Mouse (Mus musculus) heart, postnatal 36 days (tissue): Measurements from ENCODE around the gene Tmem92. TPM values are rescaled to one million over a fixed set of nuclear protein-coding genes. Genes with fewer than 3 reads are reported as not detected.
A peak's percentile ranks its signal among the peaks of the same experiment; 100 is the strongest.
"Not testable (repeated sequence)": the region's sequence is repeated elsewhere in the genome, so short reads cannot be mapped to it uniquely, and the experiment has no call there.

Source experiments
- DNase-seq, 2 experiments: peaks; one replicate each; pipeline ENCODE4 v3.0.0; 2021 to 2022
- intact Hi-C: fragments of 180-260 bp; cut with DNase I; formaldehyde crosslinking; loops from one replicate; pipeline ENCODE4 v1.15.1; 2025
- total RNA-seq, 2 experiments: library from RNA; stranded (reverse); gene quantifications; 2 replicates each; pipeline ENCODE4 v1.2.3; 2021

Gene Tmem92
- not detected for total RNA-seq

DNA sequence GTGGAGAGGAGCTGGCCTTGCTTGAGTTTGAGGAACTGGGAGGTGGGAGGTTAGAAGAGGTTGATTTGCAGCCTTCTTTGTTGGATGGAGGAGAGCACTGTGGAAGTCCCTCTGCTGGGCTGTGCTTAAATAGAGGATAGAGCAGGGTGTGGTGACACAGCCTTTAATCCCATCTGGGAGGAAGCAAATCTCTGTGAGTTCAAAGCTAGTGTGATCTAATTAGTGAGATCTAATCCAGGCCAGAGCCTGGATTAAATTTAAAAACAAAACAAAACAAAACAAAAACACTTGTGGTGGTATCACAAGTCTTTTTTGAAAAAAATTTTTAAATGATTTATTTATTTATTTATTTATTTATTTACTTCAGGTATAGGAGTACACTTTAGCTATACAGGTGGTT lies at the start of gene Tmem92:
Tmem92 (minus strand) TSS at position 101 of the 400 bp plus-strand sequence.
- no peak for DNase-seq

DNA sequence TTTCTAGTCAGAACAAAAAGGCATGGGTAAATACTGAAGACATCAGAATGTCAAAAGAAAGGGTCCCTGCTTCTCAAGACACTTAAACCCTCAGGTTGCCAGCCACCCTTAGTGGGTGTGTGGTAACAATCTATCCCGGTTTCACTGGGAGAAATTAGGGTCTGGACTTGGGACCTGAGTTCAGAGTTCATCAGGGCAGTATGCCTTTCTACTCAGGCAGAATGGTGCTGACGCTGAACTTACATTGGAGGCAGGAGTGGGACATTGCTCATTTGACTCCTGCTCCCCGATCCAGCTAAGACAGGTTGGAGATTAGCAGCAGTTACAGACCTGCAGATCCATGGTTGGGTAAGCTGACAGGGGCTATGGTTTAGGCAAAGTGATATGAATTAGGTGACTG lies 46.5 kb upstream of the Tmem92 start:
- no peak for DNase-seq
- intact Hi-C loops = no loop called here

More for the DNA sequence above, at the start of gene Tmem92:
- intact Hi-C loops = no loop called here

DNA sequence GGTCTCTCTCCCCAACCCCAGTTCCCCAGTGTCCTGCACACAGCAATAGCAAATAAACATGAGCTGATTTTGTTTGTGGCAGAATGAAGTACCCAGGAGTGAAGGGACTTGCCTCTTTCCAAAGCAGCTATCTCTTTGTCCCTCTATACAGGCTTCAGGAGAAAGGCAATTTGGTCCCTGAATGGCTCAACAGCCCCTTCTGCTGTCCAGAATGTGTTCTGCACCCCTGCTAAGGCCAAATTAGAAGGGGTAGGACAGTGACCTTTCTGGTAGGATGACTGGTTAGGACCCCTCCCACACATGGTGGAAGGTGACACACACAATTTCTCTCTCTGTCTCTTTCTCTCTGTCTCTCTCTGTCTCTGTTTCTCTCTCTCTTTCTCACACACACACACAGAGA lies 36.9 kb upstream of the Tmem92 start:
- DNase-seq, intact Hi-C loops: not testable (repeated sequence)

DNA sequence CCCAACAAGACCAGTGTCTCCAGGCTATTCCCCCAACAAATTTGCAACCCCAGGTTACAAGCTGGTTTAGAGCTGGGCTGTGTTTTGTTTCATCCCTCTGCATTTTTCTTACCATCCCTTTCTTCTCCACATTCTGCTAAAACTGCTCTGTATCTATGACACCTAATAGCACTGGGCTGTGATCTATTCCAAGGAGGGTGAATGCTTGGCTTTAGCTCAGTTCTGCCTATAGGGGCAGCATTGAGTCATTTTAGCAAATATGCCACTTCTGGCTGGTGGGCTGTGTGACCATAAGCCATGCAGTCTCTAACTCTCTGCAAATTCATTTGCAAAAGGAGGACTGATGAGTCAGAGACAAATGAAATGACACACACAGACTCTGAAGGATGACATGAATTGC lies 36.4 kb upstream of the Tmem92 start:
- intact Hi-C loops, DNase-seq: not testable (repeated sequence)

DNA sequence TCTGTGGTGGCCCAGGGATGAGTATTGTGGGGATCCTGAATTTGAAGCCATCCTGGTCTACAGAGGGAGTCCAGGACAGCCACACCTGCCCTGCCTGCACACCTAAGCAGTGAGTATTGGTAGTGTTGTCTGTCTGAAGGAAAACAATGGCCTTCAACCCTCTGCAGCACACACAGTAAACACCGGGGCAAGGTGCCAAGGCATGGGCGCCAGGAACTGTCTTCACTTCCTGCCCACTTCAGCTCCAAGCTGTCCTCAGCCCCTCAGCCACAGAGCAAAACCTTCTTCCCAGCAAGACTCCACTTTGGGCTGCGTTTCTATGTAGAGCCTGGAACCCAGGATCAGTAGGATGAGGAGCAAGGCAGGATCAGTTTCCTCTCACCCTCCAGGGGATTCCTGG lies 29.0 kb upstream of the Tmem92 start:
- DNase-seq = peak; percentile 5
- intact Hi-C loops = not testable (repeated sequence)

DNA sequence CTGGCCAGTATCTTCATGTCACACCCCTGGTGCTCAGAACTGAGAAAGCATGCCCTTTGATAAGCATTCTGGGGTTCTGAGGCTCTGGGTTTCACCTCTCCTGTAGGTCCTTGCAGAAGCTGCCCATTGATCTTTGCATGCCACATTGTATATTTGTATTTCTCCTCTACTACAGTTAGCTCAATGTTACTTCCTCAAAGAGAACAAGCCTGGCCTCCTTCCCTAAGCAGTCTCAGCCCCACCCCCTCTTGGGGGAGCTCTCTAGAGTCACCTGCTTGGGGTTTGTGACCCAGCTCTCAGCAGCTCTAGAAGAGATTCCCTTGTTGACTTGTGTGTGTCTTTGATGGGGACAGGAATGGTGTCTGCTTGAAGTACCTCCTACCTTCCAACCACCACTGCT lies 9.2 kb upstream of the Tmem92 start:
- no peak for DNase-seq
- intact Hi-C loops = no loop called here

DNA sequence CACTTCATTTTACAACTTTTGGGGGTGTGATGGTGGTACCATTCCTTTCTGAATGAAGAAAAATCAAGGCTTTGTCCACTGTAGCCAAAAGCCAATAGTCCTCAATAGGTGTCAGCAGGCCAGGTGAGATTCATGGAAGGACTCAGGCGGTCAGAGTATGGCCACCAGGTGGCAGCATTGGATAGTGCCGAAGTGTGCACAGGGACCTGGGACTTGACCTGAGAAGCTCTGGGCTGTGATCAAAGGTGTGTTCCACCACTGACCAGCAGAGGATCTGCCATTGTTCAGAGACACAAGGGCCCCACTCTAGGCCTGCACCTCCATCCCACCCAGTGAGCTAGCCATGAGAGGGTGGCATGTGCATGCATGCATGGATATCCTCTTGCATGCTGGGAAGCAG lies 2.7 kb upstream of the Tmem92 start:
- intact Hi-C loops = loop anchor here (1.0 kb wide), 1 partner anchor 152 kb away; no protein-coding TSS in a partner anchor
- DNase-seq = peak; percentile 56 to 65

DNA sequence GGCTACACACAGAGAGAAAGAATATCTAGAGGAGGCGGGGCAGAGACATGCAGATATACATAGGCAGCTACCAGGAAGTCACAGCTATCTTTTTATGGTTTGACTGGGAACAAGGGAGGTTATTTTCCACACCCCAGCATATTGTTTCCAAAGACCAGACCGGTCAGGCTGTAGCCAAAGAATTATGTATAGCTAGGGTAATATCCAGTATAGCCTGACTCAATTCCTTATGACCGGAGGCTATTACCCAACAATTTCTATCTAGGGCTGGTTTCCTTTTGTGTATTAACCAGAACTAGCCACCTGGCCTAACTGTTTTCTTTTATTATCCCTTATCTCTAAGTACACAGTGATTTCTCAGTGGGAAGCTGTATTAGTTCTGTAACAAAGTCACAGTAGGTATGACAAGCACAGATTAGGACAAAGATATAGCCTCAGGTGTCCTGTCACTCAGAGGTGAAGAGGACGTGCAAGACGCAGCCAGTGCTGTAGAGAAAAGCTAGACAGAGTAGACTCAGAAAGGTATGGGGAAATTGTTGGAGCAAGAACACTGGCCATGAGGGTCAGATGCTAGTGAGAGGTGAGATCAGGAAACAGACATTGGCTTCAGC lies 7.5 kb downstream of the Tmem92 start:
- intact Hi-C loops = no loop called here
- no peak for DNase-seq

DNA sequence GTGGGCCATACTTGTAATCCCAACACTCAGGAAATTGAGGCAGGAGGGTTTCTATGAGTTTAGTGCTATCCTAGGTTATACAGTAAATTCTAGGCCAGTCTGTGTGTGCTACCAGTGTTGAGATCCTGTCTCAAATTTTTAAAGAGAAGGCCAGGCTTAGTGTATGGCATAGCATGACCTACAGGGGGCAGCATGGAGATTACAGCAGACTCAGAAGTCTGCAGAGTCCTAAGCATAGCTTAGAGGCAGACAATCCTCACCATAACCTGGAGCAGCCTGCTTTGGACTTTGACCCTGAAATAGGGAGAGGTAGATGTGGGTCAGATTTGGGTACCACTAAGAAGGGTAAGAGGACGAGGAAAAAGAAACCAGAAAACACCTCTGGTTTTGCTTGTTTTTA lies 8.7 kb downstream of the Tmem92 start:
- DNase-seq = no peak

DNA sequence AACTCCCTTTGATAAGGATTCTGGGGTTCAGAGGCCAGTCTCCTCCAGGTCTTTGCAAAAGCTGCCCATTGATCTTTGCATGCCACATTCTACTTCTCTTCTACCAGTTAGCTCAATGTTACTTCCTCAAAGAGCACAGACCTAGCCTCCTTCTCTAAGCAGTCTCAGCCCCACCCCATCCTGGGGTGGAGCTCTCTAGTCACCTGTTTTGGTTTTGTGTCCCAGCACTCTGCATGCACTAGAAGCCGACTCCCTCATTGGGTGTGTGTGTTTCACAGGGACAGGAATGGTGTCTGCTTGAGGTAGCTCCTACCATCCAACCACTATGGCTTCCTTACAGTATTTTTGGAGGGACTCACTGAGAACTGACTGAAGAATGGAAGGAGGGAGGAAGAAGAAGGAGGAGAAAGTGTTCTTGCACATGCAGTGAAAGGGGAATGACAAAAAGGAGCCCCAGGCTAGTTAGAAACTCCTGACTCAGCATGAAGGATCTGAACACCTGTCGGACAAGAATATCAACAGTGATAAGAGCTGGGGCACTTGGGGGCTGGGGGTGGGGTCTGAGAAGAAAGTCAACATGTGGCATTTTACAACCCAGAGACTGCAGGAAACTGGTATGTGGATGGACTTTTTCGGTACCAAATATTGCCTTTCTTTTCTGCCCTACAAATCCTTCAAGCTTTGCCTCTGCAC lies 10.0 kb downstream of the Tmem92 start:
- DNase-seq = no peak
- intact Hi-C loops = no loop called here

More for the DNA sequence above, 8.7 kb downstream of the Tmem92 start:
- intact Hi-C loops = no loop called here

DNA sequence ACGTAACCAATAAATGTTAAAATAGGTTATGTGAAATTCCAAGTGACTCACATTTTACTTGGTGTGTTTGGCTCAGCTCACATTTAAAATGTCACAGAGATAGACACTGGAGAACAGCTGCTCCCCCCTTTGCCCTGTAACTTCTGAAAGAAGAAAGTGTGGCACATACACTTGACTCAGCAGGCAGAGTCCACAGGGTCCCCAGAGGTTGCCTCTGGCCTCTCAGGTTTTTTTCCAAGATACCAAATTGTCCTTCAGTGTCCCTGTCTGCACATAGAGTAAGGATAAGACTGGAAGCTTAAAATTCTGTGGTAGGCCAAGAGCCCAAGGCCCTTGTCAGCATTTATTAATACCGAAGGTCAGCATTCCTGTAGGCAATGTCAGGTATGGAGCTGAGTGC lies 15.3 kb downstream of the Tmem92 start:
- no peak for DNase-seq
- intact Hi-C loops = no loop called here

DNA sequence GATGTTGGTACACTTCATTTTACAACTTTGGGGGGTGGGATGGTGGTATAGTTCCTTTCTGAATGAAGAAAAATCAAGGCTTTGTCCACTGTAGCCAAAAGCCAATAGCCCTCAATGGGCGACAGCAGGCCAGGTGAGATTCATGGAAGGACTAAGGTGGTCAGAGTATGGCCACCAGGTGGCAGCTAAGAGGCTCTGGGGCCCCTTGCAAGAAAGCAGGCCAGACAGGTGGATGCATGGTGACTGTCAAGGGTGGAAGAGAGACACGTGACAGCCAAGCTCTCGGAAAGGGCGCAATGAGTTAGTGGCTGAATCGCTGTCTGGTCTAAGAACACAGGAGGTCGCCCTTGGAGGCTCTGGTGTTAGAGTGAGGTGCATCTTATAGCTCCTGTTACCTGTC lies 19.7 kb downstream of the Tmem92 start:
- intact Hi-C loops = no loop called here
- no peak for DNase-seq

DNA sequence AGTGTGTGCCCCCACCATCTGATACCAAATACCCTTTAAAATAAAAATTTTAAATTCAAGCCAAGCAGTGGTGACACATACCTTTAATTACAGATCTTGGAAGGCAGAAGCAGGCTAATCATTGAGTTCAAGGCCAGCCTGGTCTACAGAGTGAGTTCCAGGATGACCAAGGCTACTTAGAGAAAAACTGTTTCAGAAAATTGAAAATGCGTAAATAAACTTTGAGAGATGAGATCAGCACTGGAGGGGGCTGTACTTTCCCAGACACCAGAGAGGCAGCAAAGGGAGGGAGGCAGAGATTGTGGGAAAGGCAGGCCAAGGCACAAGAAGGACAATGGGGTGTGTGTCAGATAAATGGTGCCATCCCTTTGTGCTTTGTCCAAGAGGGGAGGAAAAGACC lies 20.2 kb downstream of the Tmem92 start:
- intact Hi-C loops = no loop called here
- DNase-seq = no peak

DNA sequence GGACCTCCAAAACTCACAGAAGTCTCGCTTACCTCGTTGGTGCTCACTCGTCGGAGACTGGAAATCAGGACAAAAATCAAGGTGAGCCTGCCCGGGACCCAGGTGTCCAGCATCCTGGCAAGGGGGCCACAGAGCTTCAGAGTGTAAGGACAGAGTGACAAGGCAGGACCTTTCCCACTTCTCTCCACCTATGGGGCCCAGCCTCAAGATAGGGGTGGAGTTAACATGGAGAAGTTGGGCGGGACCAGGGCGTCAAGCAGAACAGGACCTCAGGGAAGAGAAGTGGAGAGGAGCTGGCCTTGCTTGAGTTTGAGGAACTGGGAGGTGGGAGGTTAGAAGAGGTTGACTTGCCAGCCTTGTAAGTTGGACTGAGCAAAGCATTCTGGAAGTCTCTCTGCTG lies 21.7 kb downstream of the Tmem92 start:
- intact Hi-C loops = no loop called here

DNA sequence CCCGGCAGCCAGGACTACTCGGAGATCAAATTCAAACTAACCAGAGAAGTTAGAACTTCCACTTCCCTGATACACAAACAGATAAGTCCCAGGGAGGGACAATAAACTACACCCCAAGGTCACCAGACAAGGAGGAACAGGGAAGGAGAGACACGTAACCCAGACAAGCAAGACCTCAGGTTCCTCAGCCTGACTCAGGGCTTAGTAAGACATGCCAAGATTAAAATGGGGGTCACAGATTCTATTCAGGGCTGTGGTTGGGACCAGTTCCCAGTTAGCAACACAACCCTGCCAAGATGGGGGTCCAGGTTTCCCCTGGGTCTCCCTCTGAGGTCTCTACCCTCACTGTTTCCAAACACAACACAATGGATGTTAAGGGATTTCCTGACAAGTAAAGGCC lies 22.1 kb downstream of the Tmem92 start:
- no peak for DNase-seq
- intact Hi-C loops = no loop called here

More for the DNA sequence above, 21.7 kb downstream of the Tmem92 start:
- DNase-seq = no peak

DNA sequence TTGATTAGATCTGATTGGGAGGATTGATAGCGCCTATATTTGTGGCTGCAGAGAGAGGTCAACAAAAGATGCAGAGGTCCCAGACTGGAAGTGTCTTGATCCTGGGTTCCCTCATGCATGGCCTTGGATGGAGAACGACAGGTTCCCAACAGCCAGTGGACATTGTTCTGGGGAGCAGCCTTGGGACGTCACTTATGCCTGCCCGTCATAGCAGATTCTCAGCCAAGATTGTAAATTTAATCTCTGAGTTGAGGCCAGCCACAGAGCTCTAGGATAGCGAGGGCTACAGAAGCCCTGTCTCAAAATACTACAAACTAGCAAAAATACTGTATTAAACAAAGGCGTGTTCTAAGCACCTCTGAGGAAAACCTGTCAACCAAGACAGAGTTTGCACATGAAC lies 22.6 kb downstream of the Tmem92 start:
- intact Hi-C loops = no loop called here

DNA sequence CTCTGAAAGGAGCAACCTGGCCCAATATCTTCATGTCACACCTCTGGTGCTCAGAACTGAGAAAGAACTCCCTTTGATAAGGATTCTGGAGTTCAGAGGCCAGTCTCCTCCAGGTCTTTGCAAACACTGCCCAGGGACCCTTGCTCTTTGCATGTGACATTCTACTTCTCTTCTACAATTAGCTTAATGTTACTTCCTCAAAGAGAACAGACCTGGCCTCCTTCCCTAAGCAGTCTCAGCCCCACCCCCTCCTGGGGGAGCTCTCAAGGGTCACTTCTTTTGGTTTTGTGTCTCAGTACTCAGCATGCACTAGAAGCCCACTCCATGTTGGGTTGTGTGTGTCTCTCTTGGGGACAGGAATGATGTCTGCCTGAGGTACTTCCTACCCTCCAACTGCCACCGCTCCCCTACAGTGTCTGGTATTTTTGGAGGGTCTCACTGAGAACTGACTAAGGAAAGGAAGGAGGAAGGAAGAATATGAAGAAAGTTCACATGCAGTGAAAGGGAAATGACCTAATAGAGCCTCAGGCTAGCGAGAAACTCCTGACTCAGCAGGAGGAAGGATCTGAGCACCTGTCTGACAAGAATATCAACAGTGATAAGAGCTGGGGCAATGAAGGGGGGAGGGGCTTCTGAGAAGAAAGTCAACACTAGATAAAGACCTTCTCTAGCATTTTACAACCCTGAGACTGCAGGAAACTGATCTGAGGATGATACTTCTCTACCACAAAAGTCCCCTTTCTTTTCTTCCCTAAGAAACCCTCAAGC lies 29.4 kb downstream of the Tmem92 start:
- intact Hi-C loops = no loop called here
- no peak for DNase-seq

More for the DNA sequence above, 22.6 kb downstream of the Tmem92 start:
- DNase-seq = no peak

DNA sequence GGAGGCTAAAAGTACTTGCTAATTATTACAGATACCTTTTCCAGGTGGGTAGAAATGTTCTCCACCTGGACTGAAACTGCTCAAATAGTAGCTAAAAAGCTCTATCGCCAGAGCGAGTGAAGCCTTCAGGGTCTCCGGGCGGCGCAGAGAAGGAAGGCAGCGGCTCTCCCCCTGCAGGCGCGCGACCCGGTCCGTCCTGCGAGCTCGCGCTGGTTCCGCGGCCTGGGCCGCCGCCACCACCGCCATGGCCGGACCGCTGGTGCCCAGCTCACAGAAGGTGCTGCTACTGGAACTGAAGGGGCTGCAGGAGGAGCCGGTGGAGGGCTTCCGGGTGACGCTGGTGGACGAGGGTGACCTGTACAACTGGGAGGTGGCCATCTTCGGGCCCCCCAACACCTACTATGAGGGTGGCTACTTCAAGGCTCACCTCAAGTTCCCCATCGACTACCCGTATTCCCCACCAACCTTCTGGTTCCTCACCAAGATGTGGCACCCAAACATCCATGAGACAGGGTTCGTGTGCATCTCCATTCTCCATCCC lies 40.7 kb downstream of the Tmem92 start, which contains the start of gene Cdc34b:
Cdc34b (plus strand) TSS at position 51 of the 541 bp plus-strand sequence.
- intact Hi-C loops = no loop called here
- DNase-seq = no peak

DNA sequence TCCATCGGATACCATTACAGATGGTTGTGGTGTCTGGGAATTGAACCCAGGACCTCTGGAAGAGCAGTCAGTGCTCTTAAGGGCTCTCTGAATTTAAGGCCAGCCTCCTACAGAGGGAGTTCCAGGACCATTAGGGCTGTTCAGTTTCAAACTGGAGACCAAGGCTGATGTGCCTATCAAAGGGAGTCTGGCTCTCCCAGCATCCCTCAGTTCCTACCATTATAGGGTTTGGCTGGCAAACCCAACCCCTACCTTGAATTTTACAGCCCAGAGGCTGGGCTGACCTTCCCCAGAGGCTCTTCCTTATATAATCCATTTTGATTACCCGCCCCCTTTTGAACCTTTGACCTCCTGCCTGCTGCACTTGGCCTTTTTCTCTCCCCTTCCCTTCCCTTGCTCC lies 46.8 kb downstream of the Tmem92 start:
- DNase-seq = no peak
- intact Hi-C loops = no loop called here

DNA sequence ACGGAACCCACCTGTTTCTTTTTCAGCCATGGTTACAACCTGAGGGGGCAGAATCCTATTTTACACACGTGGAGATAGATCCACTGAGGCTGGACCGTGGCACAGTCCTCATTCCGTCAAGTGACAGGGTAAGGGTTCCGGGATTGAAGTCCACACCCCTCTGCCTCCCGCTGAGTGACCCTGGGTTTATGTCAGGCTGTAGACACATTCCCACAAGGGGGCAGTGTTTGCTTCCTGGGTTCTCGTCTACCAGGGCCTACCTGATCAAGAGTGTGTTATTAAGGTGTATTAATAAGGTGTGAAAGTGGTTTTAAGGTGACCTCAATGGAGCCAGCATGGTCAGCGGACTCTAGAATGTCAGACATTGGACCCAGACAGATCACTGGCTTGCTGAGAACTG lies 49.7 kb downstream of the Tmem92 start:
- DNase-seq = no peak
- intact Hi-C loops = loop anchor here (5.0 kb wide), 1 partner anchor 100 kb away; no protein-coding TSS in a partner anchor

DNA sequence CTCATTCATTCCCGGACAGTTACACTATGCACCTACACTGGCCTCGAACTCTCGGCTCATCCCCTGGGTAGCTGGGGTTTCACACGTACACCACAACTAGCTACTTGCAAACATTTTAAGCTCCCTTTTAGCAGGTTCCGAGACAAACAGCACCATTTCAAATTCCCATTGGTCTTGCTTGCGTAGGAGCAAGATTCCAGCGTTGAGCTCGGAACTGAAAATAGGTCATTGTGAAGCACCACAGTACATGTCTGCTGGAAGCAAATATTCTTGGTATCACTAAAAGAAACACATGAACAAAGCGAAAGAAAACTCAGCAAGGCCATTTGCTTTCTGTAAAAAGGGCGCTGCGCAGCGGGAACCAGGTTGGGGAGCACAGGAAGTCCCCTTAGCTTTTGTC lies 51.3 kb downstream of the Tmem92 start:
- intact Hi-C loops = loop anchor here (2.0 to 5.0 kb wide), 2 partner anchors 101 to 206 kb away; partner anchors contain the start of gene Col1a1
- no peak for DNase-seq
